In the genomic region with DNA sequence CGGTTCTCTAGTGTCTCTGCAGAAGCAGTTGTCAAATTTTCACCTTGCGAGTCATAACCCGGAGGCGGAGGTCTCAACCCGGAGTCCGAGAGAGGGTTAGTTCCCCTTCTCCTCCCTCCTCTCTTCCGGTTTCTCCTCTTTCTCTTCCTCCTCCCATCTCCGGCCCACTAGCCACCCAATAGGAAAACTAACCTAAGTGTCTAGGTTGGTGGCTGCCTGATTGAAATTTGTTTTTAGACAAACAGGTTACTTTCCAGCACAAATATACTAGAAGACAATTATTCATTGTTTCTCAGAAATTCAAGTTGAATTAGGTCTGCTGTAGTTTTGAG, we compare ENCODE assay signal across 8 mouse cellular contexts. TPM values are rescaled to one million over a fixed set of nuclear protein-coding genes. Genes with fewer than 3 reads are reported as not detected.
DNase-seq lines count a peak whose midpoint lies in the region; ATAC-seq and TF ChIP-seq lines count a peak whose summit lies in the region.

No protein-coding gene starts in this region.

- H3K9ac ChIP-seq in liver, adult 2 months (ENCODE audit: low read depth, low read length), result no peak overlapping the region
- H3K9ac ChIP-seq in forebrain, embryonic 12.5 days, result no peak overlapping the region
- H3K9ac ChIP-seq in limb, embryonic 11.5 days (ENCODE audit: low read length), result no peak overlapping the region
- H3K9ac ChIP-seq in neural tube, embryonic 14.5 days (replicated peaks; ENCODE audit: low read depth, low read length), result peak overlapping the region; percentile 29; the same call in 1 of the 2 replicates

- peak overlapping the region; percentile 44; the same call in 1 of the 2 replicates for H3K4me3 ChIP-seq in liver, adult 2 months (ENCODE audit: insufficient read depth, low read depth, low read length)
- H3K4me3 ChIP-seq in forebrain, embryonic 12.5 days (replicated peaks), result peak overlapping the region; percentile 43
- peak overlapping the region; percentile 26; the same call in 1 of the 2 replicates for H3K4me3 ChIP-seq in limb, embryonic 11.5 days (ENCODE audit: low read depth, low read length)
- H3K4me3 ChIP-seq in neural tube, embryonic 14.5 days (ENCODE audit: low read depth, low read length), result peak overlapping the region; percentile 36

- H3K27me3 ChIP-seq in liver, adult 2 months (ENCODE audit: control insufficient read depth, insufficient read depth, low read length), result peaks cover 6% of the 10 kb centered on the region; the same call in 1 of the 2 replicates
- no peaks in the 10 kb centered on the region for H3K27me3 ChIP-seq in forebrain, embryonic 12.5 days
- no peaks in the 10 kb centered on the region for H3K27me3 ChIP-seq in limb, embryonic 11.5 days (ENCODE audit: control insufficient read depth, insufficient read depth, low read length)
- H3K27me3 ChIP-seq in neural tube, embryonic 14.5 days (ENCODE audit: control insufficient read depth, insufficient read depth, low read length), result no peaks in the 10 kb centered on the region

- H3K9me3 ChIP-seq in forebrain, embryonic 12.5 days, result no peaks in the 10 kb centered on the region
- no peaks in the 10 kb centered on the region for H3K9me3 ChIP-seq in limb, embryonic 11.5 days (ENCODE audit: control insufficient read depth, low read length)
- no peaks in the 10 kb centered on the region for H3K9me3 ChIP-seq in neural tube, embryonic 14.5 days (ENCODE audit: control insufficient read depth, low read length)

- TF ChIP-seq CTCF in liver, adult 2 months (IDR thresholded peaks at IDR 0.05; ENCODE audit: low read depth, low read length), result no peak

- H3K27ac ChIP-seq in liver, adult 2 months (replicated peaks; ENCODE audit: insufficient read depth, low read depth, low read length), result no peak overlapping the region
- H3K27ac ChIP-seq in forebrain, embryonic 12.5 days, result no peak overlapping the region
- H3K27ac ChIP-seq in limb, embryonic 11.5 days (replicated peaks; ENCODE audit: low read depth, low read length), result no peak overlapping the region
- H3K27ac ChIP-seq in neural tube, embryonic 14.5 days (ENCODE audit: low read depth, low read length), result no peak overlapping the region

- no peak for TF ChIP-seq POLR2A in liver, adult 2 months (IDR thresholded peaks at IDR 0.05; ENCODE audit: extremely low read depth, insufficient read depth, low read length)

- no peaks in the 10 kb centered on the region for H3K79me2 ChIP-seq in liver, adult 2 months (ENCODE audit: control insufficient read depth, insufficient read depth, low read length)

- H3K36me3 ChIP-seq in liver, adult 2 months (ENCODE audit: control insufficient read depth, insufficient read depth, low read length), result no peaks in the 10 kb centered on the region
- H3K36me3 ChIP-seq in forebrain, embryonic 12.5 days (replicated peaks), result no peaks in the 10 kb centered on the region
- no peaks in the 10 kb centered on the region for H3K36me3 ChIP-seq in limb, embryonic 11.5 days (ENCODE audit: control insufficient read depth, insufficient read depth, low read length)
- no peaks in the 10 kb centered on the region for H3K36me3 ChIP-seq in neural tube, embryonic 14.5 days (ENCODE audit: control insufficient read depth, insufficient read depth, low read length)

- WGBS in liver, adult 2 months, result 12% methylated on average over 8 of the region's 8 CpGs
- under 1% methylated on average over 8 of the region's 8 CpGs for WGBS in forebrain, embryonic 12.5 days
- 3% methylated on average over 8 of the region's 8 CpGs for WGBS in limb, embryonic 11.5 days
- WGBS in neural tube, embryonic 14.5 days, result 1% methylated on average over 8 of the region's 8 CpGs

- no peak for ATAC-seq in forebrain, embryonic 12.5 days (ENCODE audit: low FRiP score)
- no peak for ATAC-seq in limb, embryonic 11.5 days (ENCODE audit: insufficient number of reproducible peaks, low FRiP score, low TSS enrichment, low read depth)
- no peak; the same call in 1 of the 2 replicates for ATAC-seq in neural tube, embryonic 14.5 days (ENCODE audit: low read depth)

- no peak for DNase-seq in liver, adult 2 months (ENCODE audit: extremely low read depth, low read depth, low spot score)
- no peak for DNase-seq in liver
- DNase-seq in limb, embryonic 11.5 days (ENCODE audit: low spot score), result no peak
- no peak for DNase-seq in gastrocnemius, postnatal 14 days
- DNase-seq in urinary bladder, postnatal 25 days (ENCODE audit: low spot score), result no peak
- DNase-seq in thymus, postnatal 4 days, result no peak

- peaks cover 3% of the 10 kb centered on the region; the same call in 1 of the 2 replicates for H3K4me1 ChIP-seq in liver, adult 2 months (ENCODE audit: control insufficient read depth, insufficient read depth, low read length)
- H3K4me1 ChIP-seq in forebrain, embryonic 12.5 days, result peaks cover 6% of the 10 kb centered on the region
- H3K4me1 ChIP-seq in limb, embryonic 11.5 days (ENCODE audit: control insufficient read depth, insufficient read depth, low read length), result no peaks in the 10 kb centered on the region
- 0 out of 2 replicates have a peak, but pooled peaks cover 3% of the 10 kb centered on the region for H3K4me1 ChIP-seq in neural tube, embryonic 14.5 days (ENCODE audit: control insufficient read depth, insufficient read depth, low read length)

- H3K4me2 ChIP-seq in forebrain, embryonic 12.5 days, result peak overlapping the region; percentile 72
- peak overlapping the region; percentile 51 for H3K4me2 ChIP-seq in limb, embryonic 11.5 days (ENCODE audit: low read depth, severe bottlenecking)
- peak overlapping the region; percentile 58 for H3K4me2 ChIP-seq in neural tube, embryonic 14.5 days (ENCODE audit: low read depth, low read length)

- intact Hi-C loops in gastrocnemius, postnatal 14 days (cut with DNase I; ENCODE audit: low total_unique reads), result no loop called here

RNA-seq across cellular contexts. Expression of a gene that starts 0.2 kb away (rescaled TPM):
- total RNA-seq in liver, adult 2 months (2014; rRNA removed), result not detected in 2 replicates
- polyA plus RNA-seq in liver, adult 2 months (2012; rRNA removed), result not detected in 2 replicates
- not detected in 2 replicates for polyA plus RNA-seq in forebrain, embryonic 12.5 days (2016; fragmentation: Nextera tagmentation; extraction: Ambion mirVana)
- not detected in 2 replicates for polyA plus RNA-seq in limb, embryonic 11.5 days (2014; fragmentation: Nextera tagmentation; extraction: Ambion mirVana)
- polyA plus RNA-seq in neural tube, embryonic 14.5 days (2014; fragmentation: Nextera tagmentation; extraction: Ambion mirVana), result 0.27 TPM in 1 of 2 replicates, not detected in the other
- total RNA-seq in gastrocnemius, postnatal 14 days (2021), result not detected

RNA-seq across cellular contexts. Expression of a gene that starts 3.9 kb away (rescaled TPM):
- not detected in 2 replicates for total RNA-seq in liver, adult 2 months (2014; rRNA removed)
- not detected in 2 replicates for polyA plus RNA-seq in liver, adult 2 months (2012; rRNA removed)
- polyA plus RNA-seq in forebrain, embryonic 12.5 days (2016; fragmentation: Nextera tagmentation; extraction: Ambion mirVana), result not detected in 2 replicates
- polyA plus RNA-seq in limb, embryonic 11.5 days (2014; fragmentation: Nextera tagmentation; extraction: Ambion mirVana), result not detected in 2 replicates
- 0.78 TPM in 1 of 2 replicates, not detected in the other for polyA plus RNA-seq in neural tube, embryonic 14.5 days (2014; fragmentation: Nextera tagmentation; extraction: Ambion mirVana)
- not detected for total RNA-seq in gastrocnemius, postnatal 14 days (2021)

RNA-seq across cellular contexts. Expression of a gene that starts 31.9 kb away (rescaled TPM):
- 2,681 and 2,768 TPM in 2 replicates for total RNA-seq in liver, adult 2 months (2014; rRNA removed)
- 1,412 and 1,958 TPM in 2 replicates for polyA plus RNA-seq in liver, adult 2 months (2012; rRNA removed)
- not detected in 2 replicates for polyA plus RNA-seq in forebrain, embryonic 12.5 days (2016; fragmentation: Nextera tagmentation; extraction: Ambion mirVana)
- not detected in 2 replicates for polyA plus RNA-seq in limb, embryonic 11.5 days (2014; fragmentation: Nextera tagmentation; extraction: Ambion mirVana)
- polyA plus RNA-seq in neural tube, embryonic 14.5 days (2014; fragmentation: Nextera tagmentation; extraction: Ambion mirVana), result not detected in 2 replicates
- total RNA-seq in gastrocnemius, postnatal 14 days (2021), result not detected

RNA-seq across cellular contexts. Expression of a gene that starts 58.7 kb away (rescaled TPM):
- total RNA-seq in liver, adult 2 months (2014; rRNA removed), result 0.40 and 0.46 TPM in 2 replicates
- 0.17 and 0.48 TPM in 2 replicates for polyA plus RNA-seq in liver, adult 2 months (2012; rRNA removed)
- polyA plus RNA-seq in forebrain, embryonic 12.5 days (2016; fragmentation: Nextera tagmentation; extraction: Ambion mirVana), result not detected in 2 replicates
- polyA plus RNA-seq in limb, embryonic 11.5 days (2014; fragmentation: Nextera tagmentation; extraction: Ambion mirVana), result not detected in 2 replicates
- polyA plus RNA-seq in neural tube, embryonic 14.5 days (2014; fragmentation: Nextera tagmentation; extraction: Ambion mirVana), result not detected in 2 replicates
- not detected for total RNA-seq in gastrocnemius, postnatal 14 days (2021)

RNA-seq across cellular contexts. Expression of a gene that starts 59.3 kb away (rescaled TPM):
- 63.2 and 66.3 TPM in 2 replicates for total RNA-seq in liver, adult 2 months (2014; rRNA removed)
- 25.5 and 42.2 TPM in 2 replicates for polyA plus RNA-seq in liver, adult 2 months (2012; rRNA removed)
- 50.5 and 54.0 TPM in 2 replicates for polyA plus RNA-seq in forebrain, embryonic 12.5 days (2016; fragmentation: Nextera tagmentation; extraction: Ambion mirVana)
- 37.7 and 38.1 TPM in 2 replicates for polyA plus RNA-seq in limb, embryonic 11.5 days (2014; fragmentation: Nextera tagmentation; extraction: Ambion mirVana)
- polyA plus RNA-seq in neural tube, embryonic 14.5 days (2014; fragmentation: Nextera tagmentation; extraction: Ambion mirVana), result 102 and 108 TPM in 2 replicates
- total RNA-seq in gastrocnemius, postnatal 14 days (2021), result 1 to 10 TPM; 8.4 to 9.7 TPM

Comparison
In these comparisons a context has a peak if more than half of its experiments do, and no peak if none do; other contexts are left out.
1. RNA of a gene that starts 31.9 kb away (polyA plus RNA-seq): 1,412 to 1,958 TPM in liver, adult 2 months; not detected in neural tube, embryonic 14.5 days, not detected in forebrain, embryonic 12.5 days and not detected in limb, embryonic 11.5 days; every median in the first group is over 1,000 times any median in the second.
2. Peak in every context shown above with its lines, with median percentiles within 50 percentile points of each other: H3K4me3 ChIP-seq and H3K4me2 ChIP-seq.